Mouse (Mus musculus): Measurements from ENCODE around the gene Syt13. TPM values are rescaled to one million over a fixed set of nuclear protein-coding genes. Genes with fewer than 3 reads are reported as not detected.

The Syt13 gene
- total and polyA plus RNA-seq, 2 experiments from 2014 or later: 0.11 to 0.31 TPM

DNA sequence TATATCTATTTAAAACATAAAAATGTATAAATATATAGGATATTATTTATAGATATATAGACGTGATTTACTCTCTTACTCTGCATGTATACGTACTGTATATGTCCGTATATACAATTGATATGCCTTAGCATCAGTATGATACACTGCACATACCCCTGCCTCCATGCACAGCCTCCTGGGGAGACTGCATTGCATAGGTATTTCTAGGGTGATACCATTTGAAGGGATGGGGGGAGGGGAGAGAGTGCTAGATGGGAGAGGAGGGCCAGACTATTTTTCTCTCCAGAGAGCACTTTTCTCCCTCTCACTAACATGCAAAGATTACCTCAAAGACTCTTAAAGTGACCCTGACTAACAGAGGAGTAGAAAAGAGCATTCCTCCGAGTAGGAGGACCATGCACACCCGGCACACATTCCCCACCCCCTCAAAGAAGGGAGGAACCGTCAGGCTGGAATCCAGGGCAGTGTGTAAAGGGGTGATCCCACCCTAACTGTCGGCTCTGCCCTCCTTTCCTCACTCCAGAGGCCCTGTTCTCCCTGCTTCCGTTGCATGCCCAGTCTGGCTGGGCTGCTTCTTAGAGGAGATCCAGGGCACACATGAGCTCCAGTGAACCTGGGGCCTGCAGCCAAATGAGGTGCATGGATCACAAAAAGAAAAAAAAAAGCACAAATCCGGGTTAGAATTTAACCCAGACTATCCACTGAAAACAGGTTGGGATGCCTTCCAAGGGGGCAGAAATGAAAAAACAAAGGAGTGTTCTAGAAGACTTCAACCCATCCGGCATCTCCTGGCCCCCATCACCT is 52.3 kb downstream of the Syt13 start:
- 0 out of 2 replicates have a peak, but pooled peaks cover 3% of the 10 kb centered on the region for H3K9me3 ChIP-seq (replicated peaks; ENCODE audit: control insufficient read depth, low read length)
- H3K4me3 ChIP-seq (ENCODE audit: low read depth, low read length): no peak overlapping the region
- H3K27ac ChIP-seq (ENCODE audit: low read depth): no peak overlapping the region
- ATAC-seq (ENCODE audit: insufficient read depth, low read depth) (no peak; the same call in 1 of the 2 replicates), DNase-seq (ENCODE audit: low spot score) (no peak)
- H3K4me1 ChIP-seq (ENCODE audit: control insufficient read depth, insufficient read depth): no peaks in the 10 kb centered on the region
- peaks cover 12% of the 10 kb centered on the region for H3K36me3 ChIP-seq (replicated peaks; ENCODE audit: control insufficient read depth, insufficient read depth, low read length)
- H3K27me3 ChIP-seq (ENCODE audit: control insufficient read depth, insufficient read depth, low read length): no peaks in the 10 kb centered on the region
- no peak overlapping the region for H3K4me2 ChIP-seq (ENCODE audit: low read depth, low read length)
- TF ChIP-seq EP300 (IDR thresholded peaks at IDR 0.05; ENCODE audit: low read depth): no peak
- TF ChIP-seq CTCF (IDR thresholded peaks at IDR 0.05; ENCODE audit: low read depth): no peak
- WGBS: 31% methylated on average over 10 of the region's 10 CpGs
- H3K9ac ChIP-seq (replicated peaks; ENCODE audit: low read depth, low read length): no peak overlapping the region

DNA sequence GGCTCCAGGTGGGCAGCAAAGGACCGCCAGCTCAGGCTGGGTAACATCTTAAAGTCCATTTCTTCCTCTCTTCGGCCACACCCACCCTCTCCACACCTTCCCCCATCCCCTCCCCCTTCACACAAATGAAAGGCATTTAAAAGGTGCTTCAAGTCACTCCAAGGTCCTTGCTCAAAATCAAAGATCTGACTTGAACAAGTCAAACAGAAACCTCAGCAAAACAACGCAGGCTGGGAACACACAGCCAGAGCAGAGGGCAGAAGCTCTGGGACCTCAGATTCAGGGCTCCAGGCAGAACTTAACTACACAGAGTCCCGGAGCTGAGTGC is 52.9 kb downstream of the Syt13 start:
- 48% methylated on average over 4 of the region's 4 CpGs for WGBS
- Histone ChIP-seq H3K27me3 (ENCODE audit: control insufficient read depth, insufficient read depth, low read length) (no peaks in the 10 kb centered on the region), H3K27ac (ENCODE audit: low read depth) (no peak overlapping the region), H3K9me3 (replicated peaks; ENCODE audit: control insufficient read depth, low read length) (0 out of 2 replicates have a peak, but pooled peaks cover 3% of the 10 kb centered on the region), H3K36me3 (replicated peaks; ENCODE audit: control insufficient read depth, insufficient read depth, low read length) (peaks cover 17% of the 10 kb centered on the region), H3K9ac (replicated peaks; ENCODE audit: low read depth, low read length) (no peak overlapping the region), H3K4me2 (ENCODE audit: low read depth, low read length) (no peak overlapping the region), H3K4me3 (ENCODE audit: low read depth, low read length) (no peak overlapping the region), H3K4me1 (ENCODE audit: control insufficient read depth, insufficient read depth) (no peaks in the 10 kb centered on the region)
- no peak for DNase-seq (ENCODE audit: low spot score)
- TF ChIP-seq EP300 (IDR thresholded peaks at IDR 0.05; ENCODE audit: low read depth) (no peak), CTCF (IDR thresholded peaks at IDR 0.05; ENCODE audit: low read depth) (no peak)
- no peak for ATAC-seq (ENCODE audit: insufficient read depth, low read depth)

DNA sequence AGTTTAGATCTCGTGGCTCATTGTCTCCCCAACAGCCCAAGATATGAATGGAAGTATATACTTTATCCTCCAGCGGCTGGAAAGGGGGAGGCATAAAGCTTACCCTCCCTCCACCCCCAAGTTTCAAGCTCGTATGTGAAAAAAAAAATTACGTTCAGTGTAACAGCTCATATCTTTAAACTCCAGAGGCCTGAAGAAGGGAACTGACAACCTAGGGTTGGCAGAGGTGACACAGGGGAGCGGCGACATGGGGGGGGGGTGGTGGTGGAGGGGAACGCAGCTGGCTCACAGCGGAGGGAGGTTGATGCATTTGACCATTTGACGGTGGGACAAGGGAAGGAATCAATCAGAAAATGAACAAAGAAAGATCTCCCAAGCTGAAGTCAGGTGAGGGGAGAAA is 56.2 kb downstream of the Syt13 start:
- Histone ChIP-seq H3K9ac (replicated peaks; ENCODE audit: low read depth, low read length) (no peak overlapping the region), H3K4me3 (ENCODE audit: low read depth, low read length) (no peak overlapping the region), H3K27ac (ENCODE audit: low read depth) (no peak overlapping the region), H3K4me2 (ENCODE audit: low read depth, low read length) (no peak overlapping the region), H3K27me3 (ENCODE audit: control insufficient read depth, insufficient read depth, low read length) (no peaks in the 10 kb centered on the region), H3K36me3 (replicated peaks; ENCODE audit: control insufficient read depth, insufficient read depth, low read length) (peaks cover 48% of the 10 kb centered on the region), H3K4me1 (ENCODE audit: control insufficient read depth, insufficient read depth) (no peaks in the 10 kb centered on the region), H3K9me3 (replicated peaks; ENCODE audit: control insufficient read depth, low read length) (no peaks in the 10 kb centered on the region)
- ATAC-seq (ENCODE audit: insufficient read depth, low read depth) (no peak), DNase-seq (ENCODE audit: low spot score) (no peak)
- whole genome bisulfite sequencing: 67% methylated on average over 9 of the region's 9 CpGs
- TF ChIP-seq EP300 (IDR thresholded peaks at IDR 0.05; ENCODE audit: low read depth) (no peak), CTCF (IDR thresholded peaks at IDR 0.05; ENCODE audit: low read depth) (no peak)

DNA sequence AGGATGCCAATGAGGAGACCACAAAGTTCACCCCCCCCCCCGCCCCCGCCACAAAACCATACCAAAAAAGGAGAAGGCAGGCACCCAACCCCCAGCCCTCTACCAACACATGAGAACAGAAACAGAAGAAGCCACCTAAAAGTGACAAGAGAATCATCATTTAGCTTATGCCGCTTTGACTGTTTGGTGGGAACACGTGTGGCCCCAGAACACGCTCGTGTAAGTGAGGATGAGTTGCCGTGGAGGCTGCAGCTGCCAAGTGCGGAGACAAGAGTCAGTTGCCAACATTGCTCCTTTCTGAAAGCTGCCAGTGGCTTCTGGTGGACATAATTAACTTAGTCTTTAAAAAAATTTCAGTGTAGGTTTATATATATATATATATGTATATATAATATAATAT is 56.6 kb downstream of the Syt13 start:
- H3K9me3 ChIP-seq (replicated peaks; ENCODE audit: control insufficient read depth, low read length): no peaks in the 10 kb centered on the region
- 88% methylated on average over 8 of the region's 8 CpGs for WGBS
- DNase-seq (ENCODE audit: low spot score) (no peak), ATAC-seq (ENCODE audit: insufficient read depth, low read depth) (no peak)
- no peak for TF ChIP-seq CTCF (IDR thresholded peaks at IDR 0.05; ENCODE audit: low read depth)
- TF ChIP-seq EP300 (IDR thresholded peaks at IDR 0.05; ENCODE audit: low read depth): no peak
- H3K4me3 ChIP-seq (ENCODE audit: low read depth, low read length): no peak overlapping the region
- H3K27me3 ChIP-seq (ENCODE audit: control insufficient read depth, insufficient read depth, low read length): no peaks in the 10 kb centered on the region
- no peak overlapping the region for H3K4me2 ChIP-seq (ENCODE audit: low read depth, low read length)
- H3K4me1 ChIP-seq (ENCODE audit: control insufficient read depth, insufficient read depth): no peaks in the 10 kb centered on the region
- no peak overlapping the region for H3K27ac ChIP-seq (ENCODE audit: low read depth)
- no peak overlapping the region for H3K9ac ChIP-seq (replicated peaks; ENCODE audit: low read depth, low read length)
- H3K36me3 ChIP-seq (replicated peaks; ENCODE audit: control insufficient read depth, insufficient read depth, low read length): peaks cover 52% of the 10 kb centered on the region

DNA sequence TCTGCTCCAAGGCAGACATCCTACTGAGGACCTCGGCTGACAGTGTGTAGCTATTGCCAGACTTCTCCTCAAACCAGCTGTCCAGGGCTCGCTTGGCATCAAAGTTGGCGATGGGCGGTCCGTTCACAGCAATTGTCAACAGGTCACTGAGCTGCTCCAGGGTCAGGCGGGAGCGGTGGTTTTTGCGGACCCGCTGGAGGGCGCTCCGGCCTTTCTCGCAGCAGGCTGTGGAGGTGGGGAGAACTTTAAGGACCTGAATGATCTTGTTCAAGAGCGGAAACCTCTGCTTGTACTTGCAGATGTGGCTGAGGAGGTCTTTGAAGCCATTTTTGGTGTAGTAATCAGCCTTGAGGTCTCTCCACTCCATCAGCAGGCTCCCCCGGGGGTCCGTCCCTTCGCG is 57.2 kb downstream of the Syt13 start:
- H3K4me2 ChIP-seq (ENCODE audit: low read depth, low read length): no peak overlapping the region
- no peaks in the 10 kb centered on the region for H3K4me1 ChIP-seq (ENCODE audit: control insufficient read depth, insufficient read depth)
- TF ChIP-seq CTCF (IDR thresholded peaks at IDR 0.05; ENCODE audit: low read depth) (no peak), EP300 (IDR thresholded peaks at IDR 0.05; ENCODE audit: low read depth) (no peak)
- H3K27ac ChIP-seq (ENCODE audit: low read depth): no peak overlapping the region
- no peaks in the 10 kb centered on the region for H3K9me3 ChIP-seq (replicated peaks; ENCODE audit: control insufficient read depth, low read length)
- H3K4me3 ChIP-seq (ENCODE audit: low read depth, low read length): no peak overlapping the region
- DNase-seq (ENCODE audit: low spot score) (no peak), ATAC-seq (ENCODE audit: insufficient read depth, low read depth) (no peak)
- H3K9ac ChIP-seq (replicated peaks; ENCODE audit: low read depth, low read length): no peak overlapping the region
- H3K27me3 ChIP-seq (ENCODE audit: control insufficient read depth, insufficient read depth, low read length): no peaks in the 10 kb centered on the region
- 91% methylated on average over 17 of the region's 17 CpGs for WGBS
- H3K36me3 ChIP-seq (replicated peaks; ENCODE audit: control insufficient read depth, insufficient read depth, low read length): peaks cover 58% of the 10 kb centered on the region

DNA sequence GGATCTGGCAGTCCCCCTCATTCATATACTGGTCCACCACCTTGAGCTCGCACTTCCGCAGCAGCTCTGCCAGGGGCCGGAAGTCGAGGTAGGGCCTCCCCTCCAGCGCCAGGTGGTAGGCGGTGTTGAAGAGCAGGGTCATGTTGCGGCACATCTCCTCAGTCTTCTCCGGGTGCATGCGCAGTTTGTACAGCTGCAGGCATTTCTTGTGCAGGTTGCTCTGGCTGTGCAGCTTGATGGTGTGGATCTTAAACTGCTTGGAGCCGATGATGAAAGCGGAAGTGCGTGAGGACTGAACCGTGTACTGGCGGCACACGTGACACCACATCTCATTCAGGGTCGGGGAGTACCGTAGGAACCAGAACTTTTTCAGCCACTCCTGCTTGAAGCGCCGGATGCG is 58.7 kb downstream of the Syt13 start:
- Histone ChIP-seq H3K4me3 (ENCODE audit: low read depth, low read length) (no peak overlapping the region), H3K36me3 (replicated peaks; ENCODE audit: control insufficient read depth, insufficient read depth, low read length) (peaks cover 71% of the 10 kb centered on the region), H3K4me1 (ENCODE audit: control insufficient read depth, insufficient read depth) (no peaks in the 10 kb centered on the region), H3K27ac (ENCODE audit: low read depth) (no peak overlapping the region), H3K4me2 (ENCODE audit: low read depth, low read length) (no peak overlapping the region), H3K9me3 (replicated peaks; ENCODE audit: control insufficient read depth, low read length) (no peaks in the 10 kb centered on the region), H3K27me3 (ENCODE audit: control insufficient read depth, insufficient read depth, low read length) (no peaks in the 10 kb centered on the region), H3K9ac (replicated peaks; ENCODE audit: low read depth, low read length) (no peak overlapping the region)
- WGBS: 95% methylated on average over 20 of the region's 20 CpGs
- TF ChIP-seq CTCF (IDR thresholded peaks at IDR 0.05; ENCODE audit: low read depth) (no peak), EP300 (IDR thresholded peaks at IDR 0.05; ENCODE audit: low read depth) (no peak)
- no peak for ATAC-seq (ENCODE audit: insufficient read depth, low read depth)
- DNase-seq (ENCODE audit: low spot score): no peak

Data from heart, postnatal 0 days (tissue).